Mouse (Mus musculus): ENCODE measurements around the gene Ttc21a.
A peak's percentile ranks its signal among the peaks of the same experiment; 100 is the strongest.

Ttc21a gene

GRCm38 (mm10) chr9:119941407-119941806, 4.0 kb downstream of the Ttc21a start:
- no peak for DNase-seq (ENCODE audit: low read depth)

- DNase-seq (ENCODE audit: low read depth), result no peak
Observed at GRCm38 (mm10) chr9:119941861-119942260, 4.5 kb downstream of the Ttc21a start.

- peak; percentile 68 for DNase-seq (ENCODE audit: low read depth)
Observed at GRCm38 (mm10) chr9:119943326-119943725, 5.9 kb downstream of the Ttc21a start.

DNA sequence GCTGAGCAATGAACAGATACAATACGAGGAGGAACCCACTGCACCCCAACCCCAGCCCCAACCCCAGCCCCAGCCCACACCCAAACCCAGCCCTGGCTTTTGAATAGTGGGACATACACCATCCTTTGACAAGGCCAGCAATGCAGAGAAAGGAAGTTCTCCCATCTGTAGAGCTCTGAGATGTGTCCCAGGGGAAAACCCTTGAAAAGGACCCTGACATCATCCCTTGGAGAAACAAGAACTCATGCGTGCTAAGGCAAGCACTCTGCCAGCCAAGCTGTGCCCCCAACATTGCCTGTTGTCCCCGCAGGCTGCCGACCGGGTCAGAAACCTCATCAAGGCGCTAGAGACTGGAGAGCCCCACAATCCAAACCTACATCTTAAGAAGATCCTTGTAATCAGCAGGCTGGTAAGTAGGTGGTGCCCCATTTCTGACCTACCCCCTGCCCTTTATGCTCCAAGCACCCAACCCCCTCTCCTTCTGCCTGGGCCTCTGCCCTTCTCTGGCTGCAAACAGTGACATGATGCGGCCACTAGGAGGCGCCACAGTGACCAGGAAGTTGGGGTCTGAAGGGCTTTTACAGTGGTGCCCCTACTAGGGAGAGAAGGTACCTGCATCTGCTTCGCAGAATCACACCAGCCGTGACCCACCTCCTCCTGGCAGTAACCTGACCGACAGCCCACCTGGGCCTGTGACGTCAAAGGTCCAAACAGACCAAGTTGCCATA, 7.9 kb downstream of the Ttc21a start:
- peak; percentile 36 for DNase-seq (ENCODE audit: low read depth)

GRCm38 (mm10) chr9:119948804-119949203, 11.4 kb downstream of the Ttc21a start:
- no peak for DNase-seq (ENCODE audit: low read depth)

GRCm38 (mm10) chr9:119950434-119950833, 13.0 kb downstream of the Ttc21a start:
- DNase-seq (ENCODE audit: low read depth), result no peak

DNA sequence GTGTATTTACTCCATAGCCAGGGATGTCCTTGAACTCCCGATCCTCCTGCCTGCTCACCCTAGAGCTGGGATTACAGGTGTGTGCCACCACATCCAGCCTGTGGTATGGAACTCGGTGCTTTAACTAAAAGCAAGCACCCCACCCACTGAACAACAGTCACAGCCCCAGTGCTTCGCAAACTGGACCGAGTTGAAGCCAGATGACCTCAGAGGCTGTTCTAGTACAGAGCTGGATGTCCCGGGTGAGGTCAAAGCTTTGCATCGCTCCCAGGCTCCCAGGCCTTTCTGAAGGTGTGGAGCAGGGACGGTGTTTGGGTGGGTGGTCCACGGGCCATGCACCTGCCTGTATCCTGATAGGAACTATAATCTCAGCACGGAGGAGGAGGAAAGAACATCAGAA, 14.0 kb downstream of the Ttc21a start:
- DNase-seq (ENCODE audit: low read depth), result no peak

DNA sequence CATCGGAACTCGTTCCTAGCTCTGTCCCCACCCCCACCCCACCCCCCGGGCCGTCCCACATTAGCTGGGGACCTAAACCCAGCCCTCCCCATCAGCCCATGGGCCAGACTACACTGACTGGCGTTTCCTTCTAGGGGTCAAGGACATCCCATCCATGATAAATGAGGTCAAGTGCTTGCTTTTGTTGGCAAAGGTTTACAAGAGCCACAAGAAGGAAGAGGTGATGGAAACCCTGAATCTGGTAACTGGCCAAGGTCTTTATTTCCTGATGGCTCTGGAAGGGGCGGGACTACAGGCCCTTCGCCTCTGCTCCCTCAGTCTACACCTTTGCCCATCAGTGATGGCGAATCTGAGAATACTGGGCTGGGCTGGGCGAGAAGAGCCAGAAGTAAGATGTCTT, 21.4 kb downstream of the Ttc21a start:
- no peak for DNase-seq (ENCODE audit: low read depth)

- DNase-seq (ENCODE audit: low read depth), result no peak
Observed at GRCm38 (mm10) chr9:119962216-119962615, 24.8 kb downstream of the Ttc21a start.

DNA sequence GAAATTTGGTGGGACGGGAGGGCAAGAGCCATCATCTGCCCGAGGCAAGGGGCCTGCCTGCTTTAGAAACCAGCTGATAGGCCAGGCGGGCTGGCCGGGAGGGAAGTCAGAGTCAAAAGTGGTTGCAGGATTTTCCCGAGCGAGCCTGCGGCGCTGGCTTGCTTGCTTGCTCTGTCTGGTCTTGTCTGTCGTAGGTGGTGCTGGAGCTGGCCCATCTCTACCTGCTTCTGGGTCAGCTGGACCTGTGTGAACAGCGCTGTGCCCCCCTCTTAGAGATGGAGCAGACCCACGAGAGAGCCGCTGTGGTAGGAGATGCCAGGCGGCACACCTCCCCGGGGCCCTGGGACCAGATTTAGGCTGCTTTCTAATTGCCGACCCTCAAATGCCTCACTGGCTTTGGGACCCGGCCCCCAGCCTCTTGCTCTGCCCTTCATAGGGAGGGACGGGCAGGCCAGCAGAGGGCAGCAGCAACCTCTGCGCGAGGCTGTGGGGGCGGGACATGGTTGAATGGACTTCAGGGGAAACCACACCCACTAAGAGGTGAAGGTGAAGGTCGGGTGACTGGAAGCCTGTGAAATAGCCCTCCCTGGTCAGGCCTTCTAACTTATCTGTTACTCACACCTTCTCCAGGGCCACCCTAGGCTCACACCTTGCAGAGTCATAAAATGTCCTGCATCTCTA, 25.7 kb downstream of the Ttc21a start:
- DNase-seq (ENCODE audit: low read depth), result peak; percentile 78

GRCm38 (mm10) chr9:119964206-119964605, 26.8 kb downstream of the Ttc21a start:
- DNase-seq (ENCODE audit: low read depth), result no peak

DNA sequence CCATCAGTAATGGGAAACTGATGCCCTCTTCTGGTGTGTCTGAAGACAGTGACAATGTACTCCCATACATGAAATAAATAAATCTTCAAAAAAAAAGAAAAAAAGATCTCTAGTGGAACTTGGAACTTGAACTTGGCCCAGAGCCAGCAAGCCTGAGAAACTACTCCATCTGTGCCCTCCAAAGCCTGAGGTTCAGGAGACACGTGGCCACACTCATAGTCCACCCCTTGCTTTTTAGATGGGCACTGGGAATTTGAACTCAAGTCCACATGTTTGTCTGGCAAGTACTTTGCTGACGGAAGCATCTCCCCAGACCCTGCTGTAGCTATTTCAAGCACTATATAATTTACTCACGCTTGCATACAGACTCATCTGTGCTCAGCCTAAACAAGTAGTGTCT, 27.8 kb downstream of the Ttc21a start:
- DNase-seq (ENCODE audit: low read depth), result no peak

- no peak for DNase-seq (ENCODE audit: low read depth)
Observed at GRCm38 (mm10) chr9:119966221-119966910, 29.0 kb downstream of the Ttc21a start.

DNA sequence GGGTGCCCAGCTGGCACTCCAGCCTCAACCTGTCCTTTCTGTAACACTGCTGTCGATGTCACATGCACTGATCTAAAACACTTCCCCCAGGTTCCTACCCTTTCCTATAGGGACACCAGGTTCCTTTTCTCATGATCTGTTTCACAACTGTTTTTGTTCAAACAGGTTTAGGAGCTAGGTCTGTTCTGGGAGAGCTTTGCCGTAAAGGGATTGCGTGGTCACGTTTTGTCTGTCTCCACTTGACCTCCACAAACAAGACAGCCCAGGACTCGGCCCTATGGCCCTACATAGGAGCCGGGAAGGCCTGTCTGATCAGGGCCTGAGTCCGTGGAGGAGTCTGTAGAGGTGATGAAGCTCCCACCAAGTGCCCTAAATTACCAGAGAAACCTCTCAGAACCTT, 32.4 kb downstream of the Ttc21a start:
- no peak for DNase-seq (ENCODE audit: low read depth)

- DNase-seq (ENCODE audit: low read depth), result peak; percentile 56
Observed at GRCm38 (mm10) chr9:119970221-119970620, 32.8 kb downstream of the Ttc21a start.

- DNase-seq (ENCODE audit: low read depth), result no peak
Observed at GRCm38 (mm10) chr9:119970763-119971656, 33.6 kb downstream of the Ttc21a start.

- DNase-seq (ENCODE audit: low read depth), result no peak
Observed at GRCm38 (mm10) chr9:119972166-119972565, 34.8 kb downstream of the Ttc21a start.

- DNase-seq (ENCODE audit: low read depth), result no peak
Observed at GRCm38 (mm10) chr9:119972582-119972981, 35.2 kb downstream of the Ttc21a start.

- DNase-seq (ENCODE audit: low read depth), result no peak
Observed at GRCm38 (mm10) chr9:119973281-119973680, 35.9 kb downstream of the Ttc21a start.

GRCm38 (mm10) chr9:119973869-119974520, 36.6 kb downstream of the Ttc21a start:
- DNase-seq (ENCODE audit: low read depth), result peak; percentile 40

DNA sequence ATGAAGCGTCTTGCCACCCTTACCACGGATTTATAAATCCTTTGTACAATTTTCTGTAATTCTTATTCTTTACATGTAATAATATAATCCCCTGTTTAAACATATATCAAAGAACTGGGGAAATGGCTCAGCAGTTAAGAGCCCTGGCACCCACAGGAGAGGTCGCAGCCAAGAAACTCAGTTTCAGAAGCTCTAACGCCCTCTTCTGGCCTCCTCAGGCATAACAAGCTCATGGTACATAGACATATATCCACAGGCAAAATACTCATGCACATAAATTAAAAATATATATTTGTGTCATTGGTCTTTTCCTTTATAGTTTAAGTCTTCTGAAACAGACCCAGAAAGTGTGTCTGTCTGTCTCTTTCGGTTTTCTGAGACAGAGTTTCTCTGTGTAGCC, 37.2 kb downstream of the Ttc21a start:
- peak; percentile 60 for DNase-seq (ENCODE audit: low read depth)

DNA sequence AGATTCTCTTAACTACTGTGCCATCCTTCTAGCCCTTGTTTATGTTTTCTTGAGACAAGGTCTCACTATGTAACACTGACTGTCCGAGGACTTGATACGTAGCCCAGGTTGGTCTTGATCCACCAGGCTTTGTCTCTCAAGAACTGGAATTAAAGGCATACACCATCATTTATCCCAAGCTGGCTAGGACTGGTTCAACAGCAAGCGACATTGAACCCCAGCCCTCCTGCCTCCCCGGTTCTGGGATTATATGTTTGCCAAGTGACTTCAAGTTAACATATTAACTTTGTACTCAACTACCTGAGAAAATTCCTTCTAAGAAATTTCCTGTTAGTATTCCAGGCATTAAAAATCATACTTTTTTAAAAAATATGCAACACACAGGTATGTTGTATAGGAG, 37.9 kb downstream of the Ttc21a start:
- DNase-seq (ENCODE audit: low read depth), result no peak
